Mouse (Mus musculus) lung, embryonic 16.5 days (tissue): ENCODE results near the gene Pold3. TPM values are rescaled to one million over a fixed set of nuclear protein-coding genes. Genes with fewer than 3 reads are reported as not detected.
A peak's percentile ranks its signal among the peaks of the same experiment; 100 is the strongest.

Experiments
- ATAC-seq: fragments of 200-750 bp; cut with Nextera tagmentation; 2 replicates; pipeline ENCODE4 v1.8.0; 2017; ENCODE audit warnings: low read depth, mild to moderate bottlenecking, moderate library complexity
- H3K27ac ChIP-seq: fragments of 300-500 bp; sonication (generic); 2 replicates; pipeline ENCODE4 v1.5.1; 2014; ENCODE audit warnings: mild to moderate bottlenecking, control low read depth, low read length
- H3K27me3 ChIP-seq: fragments of 300-500 bp; sonication (generic); 2 replicates; pipeline ENCODE4 v1.6.1; 2014; ENCODE audit warnings: low read depth, low read length, mixed read lengths; ENCODE audit not compliant: control insufficient read depth, insufficient read depth
- H3K36me3 ChIP-seq: fragments of 300-500 bp; sonication (generic); 2 replicates; pipeline ENCODE4 v1.6.1; 2014; ENCODE audit warnings: low read length; ENCODE audit not compliant: control insufficient read depth, insufficient read depth
- H3K4me1 ChIP-seq: fragments of 300-500 bp; sonication (generic); replicated peaks from 2 replicates; pipeline ENCODE4 v1.6.1; 2014; ENCODE audit warnings: low read length, mixed read lengths; ENCODE audit not compliant: control insufficient read depth, insufficient read depth
- H3K4me2 ChIP-seq: fragments of 300-500 bp; sonication (generic); 2 replicates; pipeline ENCODE4 v1.6.1; 2014; ENCODE audit warnings: low read depth, low read length, control low read depth
- H3K4me3 ChIP-seq: fragments of 300-500 bp; sonication (generic); 2 replicates; pipeline ENCODE4 v1.5.1; 2014; ENCODE audit warnings: mild to moderate bottlenecking, low read length, control low read depth
- H3K9ac ChIP-seq: fragments of 300-500 bp; sonication (generic); 2 replicates; pipeline ENCODE4 v1.6.1; 2014; ENCODE audit warnings: low read length, control low read depth
- H3K9me3 ChIP-seq: fragments of 300-500 bp; sonication (generic); 2 replicates; pipeline ENCODE4 v1.6.1; 2016; ENCODE audit warnings: low read length; ENCODE audit not compliant: control insufficient read depth
- WGBS: fragments of 180-500 bp; shearing (Covaris S2); extraction: QIAGEN DNeasy Blood & Tissue Kit; methylation state at CpG from one replicate; pipeline ENCODE4 v1.1.7; 2014; 5-methylcytosine and 5-hydroxymethylcytosine counted together
- polyA plus RNA-seq: library from polyadenylated mRNA; unstranded; fragments of >200 nt; fragmentation: Nextera tagmentation; extraction: Ambion mirVana; gene quantifications from 2 replicates; pipeline ENCODE4 v1.2.1, GENCODE M21; 2015

The Pold3 gene
- polyA plus RNA-seq, 1 experiment from 2014 or later, result 57.0 TPM

GRCm38 (mm10) chr7:100148586-100148985 is 27.2 kb upstream of the Pold3 start:
- H3K27ac ChIP-seq, result no peak overlapping the region
- no peak overlapping the region for H3K4me2 ChIP-seq
- H3K9ac ChIP-seq, result no peak overlapping the region
- no peaks in the 10 kb centered on the region for H3K36me3 ChIP-seq
- no peaks in the 10 kb centered on the region for H3K9me3 ChIP-seq
- H3K4me3 ChIP-seq, result no peak overlapping the region
- H3K27me3 ChIP-seq, result no peaks in the 10 kb centered on the region
- no peak for ATAC-seq
- WGBS, result 82% methylated on average over 4 of the region's 4 CpGs
- H3K4me1 ChIP-seq, result no peaks in the 10 kb centered on the region

GRCm38 (mm10) chr7:100140591-100140990 is 19.2 kb upstream of the Pold3 start:
- H3K4me1 ChIP-seq, result no peaks in the 10 kb centered on the region
- H3K27ac ChIP-seq, result no peak overlapping the region
- no peak for ATAC-seq
- no peaks in the 10 kb centered on the region for H3K9me3 ChIP-seq
- no peak overlapping the region for H3K9ac ChIP-seq
- 61% methylated on average over 1 of the region's 1 CpGs for WGBS
- H3K4me2 ChIP-seq, result no peak overlapping the region
- no peaks in the 10 kb centered on the region for H3K27me3 ChIP-seq
- no peak overlapping the region for H3K4me3 ChIP-seq
- H3K36me3 ChIP-seq, result no peaks in the 10 kb centered on the region

GRCm38 (mm10) chr7:100138075-100138474 is 16.7 kb upstream of the Pold3 start:
- WGBS, result 87% methylated on average over 4 of the region's 4 CpGs
- H3K36me3 ChIP-seq, result no peaks in the 10 kb centered on the region
- H3K9me3 ChIP-seq, result no peaks in the 10 kb centered on the region
- no peaks in the 10 kb centered on the region for H3K4me1 ChIP-seq
- no peak for ATAC-seq
- H3K4me2 ChIP-seq, result no peak overlapping the region
- H3K27me3 ChIP-seq, result no peaks in the 10 kb centered on the region
- H3K27ac ChIP-seq, result no peak overlapping the region
- no peak overlapping the region for H3K4me3 ChIP-seq
- no peak overlapping the region for H3K9ac ChIP-seq

- 49% methylated on average over 9 of the region's 9 CpGs for WGBS
- no peaks in the 10 kb centered on the region for H3K4me1 ChIP-seq
- H3K9ac ChIP-seq, result no peak overlapping the region
- H3K27me3 ChIP-seq, result no peaks in the 10 kb centered on the region
- H3K27ac ChIP-seq, result no peak overlapping the region
- H3K9me3 ChIP-seq, result no peaks in the 10 kb centered on the region
- H3K4me3 ChIP-seq, result no peak overlapping the region
- H3K36me3 ChIP-seq, result no peaks in the 10 kb centered on the region
- no peak overlapping the region for H3K4me2 ChIP-seq
- peak; percentile 51; the same call in 1 of the 2 replicates for ATAC-seq
Observed at GRCm38 (mm10) chr7:100137038-100137437, 15.7 kb upstream of the Pold3 start.

- WGBS, result 88% methylated on average over 1 of the region's 1 CpGs
- Histone ChIP-seq H3K4me2 (no peak overlapping the region), H3K27me3 (no peaks in the 10 kb centered on the region), H3K9ac (no peak overlapping the region), H3K4me1 (no peaks in the 10 kb centered on the region), H3K4me3 (no peak overlapping the region), H3K36me3 (no peaks in the 10 kb centered on the region), H3K27ac (no peak overlapping the region), H3K9me3 (no peaks in the 10 kb centered on the region)
- ATAC-seq, result no peak
Observed at GRCm38 (mm10) chr7:100132379-100132778, 11.0 kb upstream of the Pold3 start.

GRCm38 (mm10) chr7:100130592-100130991 is 9.2 kb upstream of the Pold3 start:
- WGBS, result 43% methylated on average over 6 of the region's 6 CpGs
- H3K4me1 ChIP-seq, result no peaks in the 10 kb centered on the region

GRCm38 (mm10) chr7:100128262-100129041 is 7.1 kb upstream of the Pold3 start:
- Histone ChIP-seq H3K4me2 (no peak overlapping the region), H3K4me3 (no peak overlapping the region), H3K27me3 (no peaks in the 10 kb centered on the region), H3K36me3 (no peaks in the 10 kb centered on the region), H3K27ac (no peak overlapping the region), H3K9me3 (no peaks in the 10 kb centered on the region), H3K9ac (no peak overlapping the region), H3K4me1 (no peaks in the 10 kb centered on the region)
- 68% methylated on average over 7 of the region's 7 CpGs for WGBS
- ATAC-seq, result no peak

More at GRCm38 (mm10) chr7:100130592-100130991, 9.2 kb upstream of the Pold3 start:
- no peak overlapping the region for H3K4me3 ChIP-seq
- H3K9me3 ChIP-seq, result no peaks in the 10 kb centered on the region
- no peak for ATAC-seq
- no peaks in the 10 kb centered on the region for H3K27me3 ChIP-seq
- H3K36me3 ChIP-seq, result no peaks in the 10 kb centered on the region
- H3K9ac ChIP-seq, result no peak overlapping the region
- H3K27ac ChIP-seq, result no peak overlapping the region
- no peak overlapping the region for H3K4me2 ChIP-seq

- ATAC-seq, result no peak
- H3K36me3 ChIP-seq, result no peaks in the 10 kb centered on the region
- H3K4me1 ChIP-seq, result no peaks in the 10 kb centered on the region
- H3K27me3 ChIP-seq, result no peaks in the 10 kb centered on the region
- no peak overlapping the region for H3K4me3 ChIP-seq
- H3K9ac ChIP-seq, result no peak overlapping the region
- no peak overlapping the region for H3K4me2 ChIP-seq
- no peaks in the 10 kb centered on the region for H3K9me3 ChIP-seq
- no peak overlapping the region for H3K27ac ChIP-seq
- WGBS, result 64% methylated on average over 7 of the region's 7 CpGs
Observed at GRCm38 (mm10) chr7:100126514-100126913, 5.1 kb upstream of the Pold3 start.

- WGBS, result 60% methylated on average over 4 of the region's 4 CpGs
- Histone ChIP-seq H3K27ac (no peak overlapping the region), H3K27me3 (no peaks in the 10 kb centered on the region), H3K36me3 (no peaks in the 10 kb centered on the region), H3K9ac (no peak overlapping the region), H3K4me2 (no peak overlapping the region), H3K9me3 (no peaks in the 10 kb centered on the region), H3K4me1 (0 out of 2 replicates have a peak, but pooled peaks cover 2% of the 10 kb centered on the region), H3K4me3 (no peak overlapping the region)
- ATAC-seq, result no peak
Observed at GRCm38 (mm10) chr7:100125166-100125565, 3.8 kb upstream of the Pold3 start.
